ENCODE assay signal across 26 mouse cellular contexts in the genomic region with DNA sequence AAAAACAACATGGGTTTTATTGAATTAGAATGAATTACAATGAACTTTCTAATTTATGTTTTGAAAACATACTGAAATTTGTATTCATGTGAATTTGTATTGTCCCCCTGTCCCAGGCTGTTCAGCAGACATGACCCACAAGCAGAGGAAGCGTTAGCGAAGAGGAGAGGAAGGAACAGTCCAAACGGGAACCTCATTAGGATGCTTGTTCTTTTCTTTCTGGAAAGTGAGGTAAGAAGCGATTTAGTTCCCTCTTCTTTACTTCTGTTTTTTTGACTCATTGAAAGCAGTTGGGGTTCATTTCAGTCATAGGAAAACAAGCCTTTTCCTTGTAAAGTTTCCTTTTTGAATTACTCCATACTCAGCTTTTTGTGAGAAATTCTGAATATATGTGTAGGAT.
DNase-seq lines count a peak whose midpoint lies in the region; ATAC-seq and TF ChIP-seq lines count a peak whose summit lies in the region.
"Had no signal": no experiment of that assay in that cellular context is flagged by ENCODE, and none has a peak within 500 bp of the region (broad histone marks: within the 10 kb centered on the region; RNA-seq: fewer than 3 reads in every experiment).

No protein-coding gene starts in this region.

- no peaks in the 10 kb centered on the region for H3K27me3 ChIP-seq in midbrain, embryonic 11.5 days (ENCODE audit: control insufficient read depth, insufficient read depth, low read length)
- no peaks in the 10 kb centered on the region for H3K27me3 ChIP-seq in midbrain, embryonic 14.5 days (ENCODE audit: control insufficient read depth, insufficient read depth, low read length)
- H3K27me3 ChIP-seq: embryonic facial prominence, embryonic 12.5 days; forebrain, embryonic 15.5 days; Patski had no signal

- WGBS in midbrain, embryonic 11.5 days = 91% methylated on average over 4 of the region's 4 CpGs
- whole genome bisulfite sequencing in midbrain, embryonic 14.5 days = 89% methylated on average over 4 of the region's 4 CpGs

- TF ChIP-seq CTCF in layer of hippocampus, adult 2 months (conservative IDR thresholded peaks at IDR 0.05) = no peak

- no peak overlapping the region for H3K27ac ChIP-seq in midbrain, embryonic 11.5 days (ENCODE audit: low read depth, low read length)
- no peak overlapping the region for H3K27ac ChIP-seq in midbrain, embryonic 14.5 days (replicated peaks; ENCODE audit: low read depth, low read length)
- no peak overlapping the region for H3K27ac ChIP-seq in layer of hippocampus, adult 2 months
- H3K27ac ChIP-seq: embryonic facial prominence, embryonic 12.5 days; forebrain, embryonic 15.5 days; heart, embryonic 10.5 days; hindbrain, embryonic 10.5 days had no signal

- H3K4me2 ChIP-seq in midbrain, embryonic 11.5 days = no peak overlapping the region
- no peak overlapping the region for H3K4me2 ChIP-seq in midbrain, embryonic 14.5 days (ENCODE audit: low read length)
- H3K4me2 ChIP-seq: embryonic facial prominence, embryonic 12.5 days; forebrain, embryonic 15.5 days had no signal

- H3K36me3 ChIP-seq in midbrain, embryonic 11.5 days (ENCODE audit: control insufficient read depth, insufficient read depth, low read length) = no peaks in the 10 kb centered on the region
- H3K36me3 ChIP-seq in midbrain, embryonic 14.5 days (ENCODE audit: control insufficient read depth, insufficient read depth, low read length) = no peaks in the 10 kb centered on the region
- H3K36me3 ChIP-seq: embryonic facial prominence, embryonic 12.5 days; forebrain, embryonic 15.5 days had no signal

- H3K9ac ChIP-seq in midbrain, embryonic 11.5 days (ENCODE audit: low read length) = no peak overlapping the region
- no peak overlapping the region for H3K9ac ChIP-seq in midbrain, embryonic 14.5 days (replicated peaks; ENCODE audit: low read length)
- H3K9ac ChIP-seq: embryonic facial prominence, embryonic 12.5 days; forebrain, embryonic 15.5 days had no signal

- no peak for ATAC-seq in midbrain, embryonic 11.5 days (ENCODE audit: low FRiP score)
- ATAC-seq in midbrain, embryonic 14.5 days (ENCODE audit: low FRiP score, low TSS enrichment) = no peak
- peak; percentile 100 for ATAC-seq in megakaryocyte, adult 5-6 weeks (ENCODE audit: poor library complexity, severe bottlenecking)
- ATAC-seq: activated CD4-positive, CD25-positive, alpha-beta regulatory T cell, adult 4 months; CD4-positive, CD25-positive, alpha-beta regulatory T cell, adult 4 months; forebrain, embryonic 15.5 days; hindbrain, embryonic 16.5 days; inflammation-experienced regulatory T-cells, adult 6 months; intestine, postnatal 0 days; Patski had no signal

- peak; percentile 21 for DNase-seq in midbrain, embryonic 11.5 days (ENCODE audit: low spot score, missing footprints)
- DNase-seq in midbrain, embryonic 14.5 days = no peak
- peak; percentile 9 for DNase-seq in c-Kit-positive CD71-negative TER-119-negative erythroid progenitor cells, embryonic 14.5 days (ENCODE audit: low read depth)
- no peak for DNase-seq in left cerebral cortex, adult 8-10 months (ENCODE audit: low spot score in 2 of 2)
- DNase-seq in layer of hippocampus, adult 2 months (ENCODE audit: low spot score in 2 of 2) = no peak
- DNase-seq in gastrocnemius, postnatal 25 days = no peak
- DNase-seq: adrenal gland, adult 2 months; adrenal gland, postnatal 25 days; B cell, adult 2 months; cerebellum, adult 2 months; cerebellum, postnatal 10 days; gastrocnemius, postnatal 10 days; heart, adult 11 months; heart, postnatal 14 days had no signal

- H3K9me3 ChIP-seq in midbrain, embryonic 11.5 days (ENCODE audit: control insufficient read depth, low read length) = no peaks in the 10 kb centered on the region
- no peaks in the 10 kb centered on the region for H3K9me3 ChIP-seq in midbrain, embryonic 14.5 days (ENCODE audit: control insufficient read depth, low read length)
- H3K9me3 ChIP-seq: embryonic facial prominence, embryonic 12.5 days; forebrain, embryonic 15.5 days; G1E; heart, embryonic 10.5 days; hindbrain, embryonic 10.5 days had no signal

- no peak overlapping the region for H3K4me3 ChIP-seq in midbrain, embryonic 11.5 days (ENCODE audit: low read depth, low read length)
- no peak overlapping the region for H3K4me3 ChIP-seq in midbrain, embryonic 14.5 days (replicated peaks; ENCODE audit: low read depth, low read length)
- H3K4me3 ChIP-seq in layer of hippocampus, adult 2 months = no peak overlapping the region
- H3K4me3 ChIP-seq: embryonic facial prominence, embryonic 12.5 days; forebrain, embryonic 15.5 days; heart, embryonic 10.5 days; hindbrain, embryonic 10.5 days had no signal

- H3K4me1 ChIP-seq in midbrain, embryonic 11.5 days (ENCODE audit: control insufficient read depth, insufficient read depth, low read length) = no peaks in the 10 kb centered on the region
- no peaks in the 10 kb centered on the region for H3K4me1 ChIP-seq in midbrain, embryonic 14.5 days (ENCODE audit: control insufficient read depth, insufficient read depth, low read length)
- H3K4me1 ChIP-seq: embryonic facial prominence, embryonic 12.5 days; forebrain, embryonic 15.5 days; heart, embryonic 10.5 days; hindbrain, embryonic 10.5 days had no signal

Comparison
In these comparisons a context has a peak if more than half of its experiments do, and no peak if none do; other contexts are left out.
1. DNase-seq: peak in midbrain, embryonic 11.5 days (single experiment) and c-Kit-positive CD71-negative TER-119-negative erythroid progenitor cells, embryonic 14.5 days (single experiment); none in midbrain, embryonic 14.5 days (single experiment), left cerebral cortex, adult 8-10 months (0 of 2), layer of hippocampus, adult 2 months (0 of 2) and gastrocnemius, postnatal 25 days (single experiment).